Mouse (Mus musculus): ENCODE results near the gene Mr1.

The Mr1 gene

DNA sequence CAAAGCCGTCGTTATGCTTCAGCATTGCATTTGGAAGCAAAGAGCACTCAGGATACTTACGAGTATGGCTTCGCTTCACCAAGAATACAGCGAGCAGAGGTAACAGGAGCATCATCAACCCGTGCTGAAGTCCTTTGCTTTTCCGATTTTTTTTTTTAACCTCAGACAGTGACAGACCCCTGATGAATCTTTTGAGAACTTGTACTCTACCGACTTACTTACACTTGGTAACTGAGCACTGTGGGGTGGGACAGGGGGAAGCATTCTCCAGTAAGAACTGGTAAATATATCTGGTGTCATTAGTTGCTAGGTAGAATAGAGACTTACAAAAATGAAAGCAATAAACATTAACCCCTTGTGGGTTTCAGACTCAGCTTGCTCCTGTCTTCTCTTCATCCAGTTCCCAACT lies at the start of gene Mr1:
Mr1 (minus strand) TSS at position 243 of the 409 bp plus-strand sequence.
- peak; percentile 86 for DNase-seq (ENCODE audit: low read depth, low spot score)

DNA sequence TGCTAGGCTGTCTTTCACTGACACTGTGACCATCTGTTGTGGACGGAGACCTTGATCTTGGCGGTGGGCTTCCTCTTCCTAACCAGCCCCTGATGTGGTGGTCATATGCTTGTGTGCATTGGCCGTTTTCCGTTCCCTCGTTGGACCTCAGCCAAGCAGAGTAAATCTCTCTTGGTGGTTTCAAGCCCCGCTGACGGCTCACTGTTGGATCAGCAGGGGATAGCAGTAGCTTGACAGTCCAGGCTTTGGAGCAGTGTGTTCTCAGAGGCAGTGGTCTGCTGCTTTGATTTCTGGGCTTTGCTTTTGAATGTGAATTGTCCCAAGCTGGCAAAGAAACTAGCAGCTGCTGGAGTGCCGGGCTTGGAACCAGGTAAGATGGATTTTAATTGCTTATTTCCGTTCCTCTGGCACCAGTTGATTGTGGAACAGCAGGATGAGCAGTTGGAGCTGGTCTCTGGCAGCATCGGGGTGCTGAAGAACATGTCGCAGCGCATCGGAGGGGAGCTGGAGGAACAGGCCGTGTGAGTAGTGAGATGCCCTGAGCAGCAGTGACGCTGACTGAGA lies 46.3 kb upstream of the Mr1 start:
- DNase-seq (ENCODE audit: low read depth, low spot score) = no peak

DNA sequence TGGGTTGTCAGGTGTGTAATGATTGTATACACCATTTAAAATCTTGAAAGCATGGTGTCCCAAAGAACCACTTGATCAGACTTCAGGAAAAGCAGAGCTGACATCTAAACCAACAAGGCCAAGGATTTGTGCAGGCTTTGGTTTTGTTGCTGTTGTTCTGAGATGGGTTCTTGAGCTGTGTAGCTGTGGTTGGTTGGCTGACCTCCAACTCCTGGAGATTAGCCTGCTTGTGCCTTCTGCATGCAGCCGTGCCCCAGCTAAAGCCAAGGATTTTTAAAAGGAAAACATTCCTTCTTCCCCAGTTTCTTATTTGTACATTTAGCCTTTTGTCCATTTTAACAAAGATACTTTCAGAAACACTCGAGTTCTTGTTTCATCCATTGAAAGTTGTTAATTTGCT lies 45.1 kb upstream of the Mr1 start:
- no peak for DNase-seq (ENCODE audit: low read depth, low spot score)

DNA sequence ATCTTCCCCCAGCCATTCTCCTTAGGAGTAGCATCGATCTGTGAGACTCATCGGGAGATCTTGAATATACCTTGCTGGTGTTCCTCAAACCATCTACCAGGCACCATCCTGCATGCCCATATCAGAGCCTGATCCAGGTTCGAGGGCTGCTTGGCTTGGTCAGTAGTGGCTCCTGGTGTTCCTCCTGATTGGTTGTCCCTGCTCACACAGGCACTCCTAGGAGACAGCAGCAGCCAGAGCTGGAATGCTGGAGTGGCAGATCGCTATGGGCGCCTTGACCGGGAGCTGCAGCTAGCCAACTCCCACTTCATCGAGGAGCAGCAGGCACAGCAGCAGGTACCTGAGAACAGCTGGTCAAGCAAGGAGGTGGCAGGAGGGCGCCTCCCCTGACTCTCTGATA lies 44.6 kb upstream of the Mr1 start:
- DNase-seq (ENCODE audit: low read depth, low spot score) = no peak

DNA sequence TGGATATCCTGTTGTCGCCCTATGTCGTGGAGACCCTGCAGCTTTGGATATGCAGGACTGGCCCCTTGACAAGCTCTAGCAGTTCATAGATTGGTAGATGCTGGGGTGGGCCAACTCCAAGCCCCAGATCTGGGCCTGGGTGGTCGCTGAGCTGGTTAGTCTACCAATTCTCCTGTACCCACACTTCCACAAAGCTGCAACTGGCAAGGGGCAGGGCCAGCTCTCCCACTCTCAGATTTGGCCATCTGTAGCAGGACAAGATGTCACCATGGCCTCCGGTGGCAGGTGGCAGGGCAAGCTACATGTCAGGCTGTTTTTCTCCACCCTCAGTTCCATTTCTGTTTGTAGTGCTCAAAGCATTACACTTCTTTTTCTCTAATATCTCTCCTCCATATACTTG lies 42.0 kb upstream of the Mr1 start:
- no peak for DNase-seq (ENCODE audit: low read depth, low spot score)

DNA sequence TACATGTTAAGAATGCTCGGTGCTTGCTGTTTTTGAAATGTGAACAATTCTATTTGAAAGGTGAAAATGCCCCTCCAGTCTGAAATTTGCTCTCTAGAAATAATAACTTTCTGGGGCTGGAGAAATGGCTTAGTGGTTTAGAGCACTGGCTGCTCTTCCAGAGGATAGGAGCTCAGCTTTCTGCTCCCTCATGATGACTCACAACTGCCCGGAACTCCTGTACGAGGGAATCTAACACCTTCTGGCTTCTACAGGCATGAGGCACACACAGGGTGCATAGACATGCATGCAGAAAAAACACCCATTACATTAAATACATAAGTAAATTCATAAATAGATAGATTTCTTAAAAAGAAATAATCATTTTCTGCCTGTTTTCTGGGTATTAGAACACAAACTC lies 37.6 kb upstream of the Mr1 start:
- DNase-seq (ENCODE audit: low read depth, low spot score) = no peak

DNA sequence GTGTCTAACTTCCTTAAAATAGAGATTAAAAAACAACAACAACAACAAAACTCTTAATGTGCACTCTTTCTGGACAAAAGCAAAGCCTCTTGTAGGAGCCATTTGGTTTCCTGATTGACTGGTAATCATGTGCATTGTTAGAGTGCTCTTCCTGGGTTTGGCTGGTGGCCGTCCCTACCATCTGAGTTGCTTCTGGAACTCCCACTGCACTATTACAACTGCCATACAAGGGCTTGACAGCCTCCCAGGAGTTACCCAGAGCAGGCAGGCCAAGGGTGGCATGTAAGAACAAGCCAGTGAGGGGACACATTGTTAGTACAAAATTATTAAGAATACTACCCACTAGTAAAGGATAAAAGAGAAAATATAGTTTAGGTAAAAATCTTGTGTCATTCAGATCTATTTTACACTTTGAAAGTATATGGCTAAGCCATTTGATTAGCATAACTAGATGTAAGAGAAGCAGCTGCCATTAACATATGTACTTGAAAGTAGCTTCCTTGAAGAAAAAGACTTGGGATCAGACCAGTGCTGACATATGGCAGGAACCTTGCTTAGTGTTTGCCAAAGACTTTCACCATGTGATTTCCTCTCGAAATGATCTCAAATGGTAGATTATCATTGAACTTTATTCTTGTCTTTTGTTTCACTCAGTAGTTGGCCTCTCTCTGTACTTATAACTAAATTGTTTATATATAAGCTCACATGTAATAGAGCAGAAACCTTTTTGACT lies 31.7 kb upstream of the Mr1 start:
- DNase-seq (ENCODE audit: low read depth, low spot score) = no peak

DNA sequence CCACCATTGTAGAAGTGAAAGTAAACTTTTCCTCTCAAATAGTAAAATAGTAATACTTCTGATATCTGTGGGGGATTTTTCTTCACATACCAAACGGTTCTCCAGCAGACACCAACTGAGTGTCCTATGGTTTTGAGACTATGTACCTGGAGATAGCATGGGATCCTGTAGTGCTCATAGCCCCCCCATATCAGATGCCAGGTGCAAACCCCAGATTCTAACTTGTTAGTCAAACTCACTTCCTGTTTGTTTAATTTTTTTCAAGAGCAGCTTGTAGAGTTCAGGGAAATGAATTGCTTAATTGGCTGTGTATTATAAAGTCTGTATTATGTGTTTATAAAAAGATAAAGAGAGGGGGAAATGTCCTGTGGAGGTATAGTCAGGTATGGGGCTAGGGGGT lies 27.8 kb upstream of the Mr1 start:
- no peak for DNase-seq (ENCODE audit: low read depth, low spot score)

DNA sequence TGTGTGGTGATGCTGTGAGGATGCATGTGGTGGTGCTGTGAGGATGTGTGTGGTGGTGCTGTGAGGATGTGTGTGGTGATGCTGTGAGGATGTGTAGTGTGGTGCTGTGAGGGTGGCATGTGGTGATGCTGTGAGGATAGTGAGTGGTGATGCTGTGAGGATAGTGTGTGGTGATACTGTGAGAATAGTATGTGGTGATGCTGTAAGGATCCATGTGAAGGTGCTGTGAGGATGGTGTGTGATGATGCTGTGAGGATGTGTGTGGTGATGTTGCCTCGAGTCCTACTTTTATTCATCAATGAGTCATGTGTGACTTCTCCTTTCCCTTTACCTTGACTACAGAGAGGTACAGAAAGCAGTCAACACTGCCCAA lies 27.0 kb upstream of the Mr1 start:
- peak; percentile 36 for DNase-seq (ENCODE audit: low read depth, low spot score)

DNA sequence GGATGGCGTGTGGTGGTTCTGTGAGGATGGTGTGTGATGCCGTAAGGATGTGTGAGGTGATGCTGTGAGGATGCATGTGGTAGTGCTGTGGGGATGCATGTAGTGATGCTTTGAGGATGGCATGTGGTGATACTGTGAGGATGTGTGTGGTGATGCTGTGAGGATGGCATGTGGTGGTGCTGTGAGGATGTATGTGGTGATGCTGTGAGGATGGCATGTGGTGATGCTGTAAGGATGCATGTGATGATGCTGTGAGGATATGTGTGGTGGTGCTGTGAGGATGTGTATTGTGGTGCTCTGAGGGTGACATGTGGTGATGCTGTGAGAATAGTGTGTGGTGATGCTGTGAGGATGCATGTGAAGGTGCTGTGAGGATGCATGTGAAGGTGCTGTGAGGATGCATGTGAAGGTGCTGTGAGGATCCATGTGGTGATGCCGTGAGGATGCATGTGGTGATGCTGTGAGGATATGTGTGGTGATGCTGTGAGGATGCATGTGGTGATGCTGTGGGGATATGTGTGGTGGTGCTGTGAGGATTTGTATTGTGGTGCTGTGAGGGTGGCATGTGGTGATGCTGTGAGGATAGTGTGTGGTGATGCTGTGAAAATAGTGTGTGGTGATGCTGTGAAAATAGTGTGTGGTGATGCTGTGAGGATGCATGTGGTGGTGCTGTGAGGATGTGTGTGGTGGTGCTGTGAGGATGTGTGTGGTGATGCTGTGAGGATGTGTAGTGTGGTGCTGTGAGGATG lies 26.5 kb upstream of the Mr1 start:
- DNase-seq (ENCODE audit: low read depth, low spot score) = peak; percentile 33

DNA sequence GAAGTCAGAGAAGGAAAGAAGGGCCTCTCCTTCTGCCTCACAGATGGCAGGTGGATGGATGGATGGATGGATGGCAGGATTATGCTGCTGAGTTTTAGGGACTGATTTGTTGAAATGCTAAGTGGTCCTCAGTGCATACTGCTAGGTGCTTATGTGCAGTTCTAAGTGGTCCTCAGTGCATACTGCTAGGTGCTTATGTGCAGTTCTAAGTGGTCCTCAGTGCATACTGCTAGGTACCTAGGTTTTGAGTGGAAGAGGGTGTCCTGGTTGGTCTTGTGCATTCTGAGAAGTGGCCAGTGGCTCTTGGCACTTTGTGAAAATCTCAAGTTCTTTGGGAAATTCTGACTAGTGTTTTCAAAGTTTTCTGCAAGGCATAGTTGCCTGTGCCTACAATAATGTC lies 23.3 kb upstream of the Mr1 start:
- DNase-seq (ENCODE audit: low read depth, low spot score) = no peak

DNA sequence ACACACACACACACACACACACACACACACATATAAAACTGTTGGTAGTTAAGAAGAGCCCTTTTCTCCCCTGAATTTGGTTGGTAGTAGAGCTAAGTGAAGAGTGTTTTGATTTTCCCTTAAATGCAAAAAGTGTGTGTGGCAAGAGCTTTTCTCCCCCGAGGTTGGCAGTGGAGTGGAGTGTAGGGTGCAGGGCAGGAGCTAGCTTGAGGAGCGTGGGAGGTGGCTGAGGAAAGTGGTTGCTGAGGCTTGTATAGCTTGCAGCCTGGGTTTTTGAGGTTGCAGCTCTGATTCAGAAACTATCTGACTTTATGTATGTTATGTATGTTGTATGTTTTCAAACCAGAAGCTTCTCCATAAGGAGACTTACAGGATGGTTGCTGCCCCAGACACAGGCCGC lies 20.8 kb upstream of the Mr1 start:
- no peak for DNase-seq (ENCODE audit: low read depth, low spot score)

DNA sequence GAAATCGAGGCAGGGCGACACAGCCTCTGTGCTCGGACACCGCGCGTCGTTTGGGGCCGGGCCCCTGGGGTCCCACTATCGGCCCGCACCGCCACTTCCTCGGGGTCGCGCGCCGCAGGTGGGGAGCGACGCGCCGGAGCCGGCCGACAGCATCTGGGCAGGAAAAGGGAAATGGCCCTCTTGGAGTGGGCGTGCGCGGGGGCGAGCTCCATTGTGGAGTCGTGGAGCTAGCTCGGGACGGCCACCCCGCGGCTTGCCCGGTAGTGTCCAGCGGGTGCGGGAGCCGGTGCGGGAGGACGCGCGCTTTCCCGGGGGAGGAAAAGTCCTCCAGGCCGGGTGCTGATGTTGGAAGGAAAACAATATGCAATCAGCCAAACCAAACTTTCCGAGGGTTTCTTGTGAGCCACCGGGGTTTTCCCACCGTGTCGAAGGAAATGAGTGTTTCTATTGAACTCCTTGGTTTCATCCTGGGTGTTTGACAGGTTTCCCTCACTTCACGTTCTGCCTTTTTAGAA lies 12.4 kb upstream of the Mr1 start:
- peak; percentile 80 for DNase-seq (ENCODE audit: low read depth, low spot score)

DNA sequence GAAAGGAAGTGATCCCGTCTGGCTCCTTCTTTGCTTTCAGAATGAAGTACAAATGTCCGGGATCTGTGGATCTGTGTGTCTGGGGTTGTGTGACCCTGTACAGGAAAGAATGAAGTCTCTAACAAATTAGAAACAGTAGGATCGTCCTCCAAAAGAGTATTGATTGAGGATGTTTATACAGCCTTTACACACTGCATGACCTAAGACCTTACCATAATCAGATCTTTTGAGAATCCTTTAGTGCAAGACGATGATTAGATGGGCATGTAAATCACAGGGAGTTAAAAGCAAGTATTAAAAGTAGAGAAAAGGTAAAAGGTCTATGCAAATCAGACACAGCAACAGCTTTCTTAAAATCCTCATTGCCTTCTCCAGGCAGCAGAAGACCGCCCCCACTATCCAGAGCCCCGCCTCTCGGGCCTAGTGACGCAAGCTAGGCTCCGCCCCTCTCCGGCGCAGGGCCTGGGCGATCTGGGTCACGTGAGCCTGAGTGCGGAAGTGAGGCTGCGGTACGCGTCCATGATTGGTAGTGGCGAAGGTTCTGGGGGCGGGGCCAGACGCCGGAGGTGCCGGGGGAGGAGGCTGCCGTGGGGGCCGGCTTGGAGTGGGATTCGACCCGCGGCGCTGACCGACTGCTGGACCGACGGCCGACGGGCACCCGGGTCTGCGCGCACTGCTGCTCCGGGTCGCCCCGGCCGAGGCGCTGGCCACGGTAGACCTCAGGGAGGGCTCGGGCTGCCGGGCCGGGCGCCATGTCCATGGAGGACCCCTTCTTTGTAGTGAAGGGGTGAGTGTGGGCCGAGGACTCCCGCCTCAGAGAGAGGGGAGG lies 11.7 kb upstream of the Mr1 start, which contains the start of gene Stx6:
Stx6 (plus strand) TSS at position 575 of the 829 bp plus-strand sequence.
- DNase-seq (ENCODE audit: low read depth, low spot score) = peak; percentile 99

DNA sequence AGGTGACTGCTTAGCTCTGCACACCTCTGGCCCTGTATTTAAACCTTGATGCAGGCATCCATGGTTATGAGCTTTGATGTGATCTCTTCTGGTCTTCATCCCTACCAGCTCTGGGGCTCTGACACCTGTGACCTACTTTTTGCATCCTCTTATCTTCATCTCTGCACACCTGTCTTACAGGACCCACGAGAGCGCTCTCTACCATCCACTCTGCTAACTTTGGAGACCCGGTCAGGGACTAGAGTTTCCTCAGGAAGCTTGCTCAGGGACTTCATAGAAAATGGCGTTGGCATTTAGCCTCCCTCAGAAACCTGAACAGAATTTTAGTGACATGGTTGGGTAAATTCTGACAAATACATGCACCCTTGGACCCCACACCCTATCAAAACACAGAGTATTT lies 7.3 kb upstream of the Mr1 start:
- DNase-seq (ENCODE audit: low read depth, low spot score) = no peak

DNA sequence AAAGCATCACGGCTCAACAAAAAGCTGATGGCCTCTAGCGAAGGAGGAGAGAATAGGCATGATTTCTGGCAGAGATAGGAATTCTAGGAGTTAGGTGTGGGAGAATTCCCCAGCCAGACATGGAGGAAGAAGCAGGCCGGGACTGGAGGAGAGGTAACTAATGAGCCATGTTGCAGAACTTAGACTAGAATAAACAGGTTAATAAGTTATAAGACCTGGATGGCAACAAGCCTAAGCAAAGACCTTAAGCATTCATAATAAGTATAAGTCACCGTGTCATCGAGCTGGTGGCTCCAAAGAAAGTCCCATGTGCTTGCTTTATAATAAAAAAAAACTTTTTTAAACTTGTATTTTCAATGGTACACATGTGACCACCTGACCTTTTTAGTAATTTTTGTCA lies 4.2 kb upstream of the Mr1 start:
- no peak for DNase-seq (ENCODE audit: low read depth, low spot score)

DNA sequence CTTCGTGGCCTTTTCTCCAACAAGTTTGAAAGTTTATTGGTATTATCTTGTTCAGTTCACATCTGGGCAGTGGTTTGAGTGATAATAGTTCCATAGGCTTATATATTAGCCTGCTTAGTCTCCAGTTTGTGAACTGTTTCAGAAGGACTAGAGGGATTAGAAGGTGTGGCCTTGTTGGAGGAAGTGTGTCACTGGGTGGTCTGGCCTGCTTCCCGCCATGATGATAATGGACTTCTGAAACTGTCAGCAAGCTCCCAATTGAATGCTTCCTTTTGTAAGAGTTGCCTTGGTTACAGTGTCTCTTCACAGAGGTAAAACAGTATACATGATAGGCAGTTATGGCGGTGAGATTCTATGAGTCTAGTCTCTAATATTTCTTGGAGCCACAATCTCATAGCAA lies 2.8 kb upstream of the Mr1 start:
- DNase-seq (ENCODE audit: low read depth, low spot score) = no peak

DNA sequence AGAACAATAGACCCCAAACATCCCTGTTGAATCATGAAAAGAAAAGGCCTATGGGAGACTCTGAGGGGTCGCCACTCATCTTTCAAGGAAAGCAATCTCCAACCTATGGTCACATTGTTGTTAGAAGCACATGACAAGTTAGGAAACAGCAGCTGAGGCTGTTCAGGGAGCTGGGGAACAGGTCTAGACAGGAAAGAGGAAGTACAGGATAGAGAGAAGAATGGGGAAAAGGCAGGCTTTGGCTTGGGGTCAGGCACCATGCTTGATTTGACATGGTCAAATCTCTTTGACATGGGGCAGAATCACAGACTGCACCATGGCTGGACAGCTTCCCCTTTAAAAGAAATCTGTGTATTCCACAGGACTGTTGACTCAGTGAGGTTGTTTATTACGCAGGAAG lies 614 bp upstream of the Mr1 start:
- DNase-seq (ENCODE audit: low read depth, low spot score) = no peak

DNA sequence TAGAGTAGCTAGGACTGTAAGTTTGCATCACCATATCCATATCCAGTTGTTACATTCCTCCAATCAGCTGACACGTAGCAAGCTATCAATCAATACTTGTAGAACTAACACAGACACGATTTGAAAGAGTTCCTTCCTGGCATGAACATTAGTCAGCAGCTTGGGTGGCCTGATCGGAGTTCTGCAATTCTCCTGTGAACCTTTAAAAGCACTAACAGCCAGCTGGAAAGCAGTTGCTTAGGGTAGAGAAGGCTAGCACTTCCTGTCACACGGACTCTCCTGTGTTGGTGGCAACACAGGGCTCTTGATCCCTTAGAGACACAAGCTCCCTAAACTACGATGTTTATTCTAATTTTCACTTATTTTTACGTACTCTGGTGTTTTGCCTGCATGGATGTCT lies 994 bp downstream of the Mr1 start:
- peak; percentile 65 for DNase-seq (ENCODE audit: low read depth, low spot score)

DNA sequence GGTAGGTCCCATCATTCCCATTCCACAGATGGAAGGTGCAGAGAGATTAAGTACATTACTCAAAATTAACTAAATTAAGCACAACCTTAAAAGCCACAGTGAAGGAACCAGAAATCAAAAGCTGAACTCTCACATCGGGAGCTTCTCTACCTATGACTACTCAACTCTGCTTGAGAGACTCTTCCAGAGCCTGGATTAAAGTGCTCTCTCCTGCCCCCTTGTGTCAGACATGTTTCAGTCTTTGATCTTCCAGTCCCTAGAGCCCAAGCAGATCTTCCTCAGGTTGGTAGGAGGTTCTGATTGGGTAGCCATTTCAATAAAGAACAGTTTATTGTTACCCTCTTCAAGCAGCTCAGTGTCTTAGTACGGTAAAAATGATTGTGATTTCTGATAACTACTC lies 6.5 kb downstream of the Mr1 start:
- peak; percentile 93 for DNase-seq (ENCODE audit: low read depth, low spot score)

DNA sequence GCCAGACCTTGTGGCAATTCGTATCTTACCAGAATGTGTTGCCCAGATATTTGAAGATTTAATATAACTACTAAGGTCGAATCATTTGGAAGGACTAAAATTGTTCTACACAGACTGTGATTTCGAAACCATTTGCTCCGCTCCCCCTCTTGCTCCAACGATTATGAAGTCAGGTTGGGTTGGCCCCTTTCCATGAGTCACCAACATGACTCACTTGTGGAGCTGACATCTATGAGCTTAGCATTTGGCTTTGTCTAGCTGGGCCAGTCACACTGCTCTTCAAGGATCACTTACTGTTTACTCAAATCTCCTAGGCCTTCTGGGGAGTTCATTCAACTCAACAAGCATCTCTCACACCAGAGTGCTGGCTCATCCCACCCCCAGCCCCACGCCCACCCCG lies 7.8 kb downstream of the Mr1 start:
- peak; percentile 51 for DNase-seq (ENCODE audit: low read depth, low spot score)

DNA sequence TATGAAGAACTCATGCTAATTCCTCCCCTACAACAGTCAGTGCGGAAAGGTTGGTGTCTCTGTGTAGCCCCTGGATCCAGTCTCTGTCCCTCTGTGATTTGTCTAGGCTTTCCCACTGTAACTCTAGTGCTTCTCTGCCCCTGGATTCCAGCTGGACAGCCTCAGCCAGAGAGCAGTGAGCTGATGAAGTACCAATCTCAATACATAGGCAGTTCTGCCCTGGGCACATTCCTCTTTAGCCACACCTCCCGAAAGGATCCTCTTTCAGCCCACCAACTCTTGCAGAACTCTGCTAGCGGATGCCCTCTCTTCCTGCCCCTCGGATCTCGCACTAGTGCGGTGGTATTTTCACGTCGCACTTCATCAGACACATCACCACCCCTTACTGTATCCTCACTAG lies 11.7 kb downstream of the Mr1 start:
- no peak for DNase-seq (ENCODE audit: low read depth, low spot score)

Measured in CD4-positive, CD25-positive, alpha-beta regulatory T cell, adult 2 months (primary cell).